Mouse (Mus musculus): ENCODE results near the gene Hist1h3f.
A peak's percentile ranks its signal among the peaks of the same experiment; 100 is the strongest.
"Not testable (repeated sequence)": the region's sequence is repeated elsewhere in the genome, so short reads cannot be mapped to it uniquely, and the experiment has no call there.

Hist1h3f gene

DNA sequence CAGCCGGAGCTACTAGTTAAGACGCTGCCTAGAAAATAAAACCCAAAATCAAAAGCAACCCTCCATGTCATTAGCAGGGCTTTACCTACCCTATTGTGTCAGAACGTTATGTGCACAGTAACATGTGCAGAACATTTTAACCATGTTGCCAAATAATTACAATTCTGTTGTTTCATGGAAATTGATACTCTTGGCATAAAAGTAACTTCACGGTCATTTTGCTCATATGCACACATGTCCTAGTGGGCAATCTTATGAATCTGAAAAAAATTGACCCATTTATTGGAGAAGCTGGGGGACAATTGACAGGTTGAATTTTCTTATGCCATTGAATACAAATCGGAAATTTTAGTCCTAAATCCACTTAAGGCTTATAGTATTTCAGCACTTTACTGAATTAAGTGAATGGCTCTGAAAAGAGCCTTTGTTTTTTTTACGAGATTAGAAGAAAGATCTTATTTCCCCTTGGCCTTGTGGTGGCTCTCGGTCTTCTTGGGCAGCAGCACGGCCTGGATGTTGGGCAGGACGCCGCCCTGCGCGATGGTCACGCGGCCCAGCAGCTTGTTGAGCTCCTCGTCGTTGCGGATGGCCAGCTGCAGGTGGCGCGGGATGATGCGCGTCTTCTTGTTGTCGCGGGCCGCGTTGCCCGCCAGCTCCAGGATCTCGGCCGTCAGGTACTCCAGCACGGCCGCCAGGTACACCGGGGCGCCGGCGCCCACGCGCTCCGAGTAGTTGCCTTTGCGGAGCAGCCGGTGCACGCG, 26.6 kb downstream of the Hist1h3f start:
- not testable (repeated sequence) for DNase-seq

GRCm38 (mm10) chr13:23571022-23571503, 27.2 kb downstream of the Hist1h3f start, which contains the start of the genes Hist1h2ae and Hist1h2bg:
Gene Hist1h2ae (minus strand): TSS chr13:23571220.
Gene Hist1h2bg (plus strand): TSS chr13:23571396.
- peak; percentile 71 to 78 for DNase-seq

GRCm38 (mm10) chr13:23571504-23572217, 27.8 kb downstream of the Hist1h3f start:
- DNase-seq = not testable (repeated sequence)

GRCm38 (mm10) chr13:23572218-23573033, 28.6 kb downstream of the Hist1h3f start:
- DNase-seq = no peak

DNA sequence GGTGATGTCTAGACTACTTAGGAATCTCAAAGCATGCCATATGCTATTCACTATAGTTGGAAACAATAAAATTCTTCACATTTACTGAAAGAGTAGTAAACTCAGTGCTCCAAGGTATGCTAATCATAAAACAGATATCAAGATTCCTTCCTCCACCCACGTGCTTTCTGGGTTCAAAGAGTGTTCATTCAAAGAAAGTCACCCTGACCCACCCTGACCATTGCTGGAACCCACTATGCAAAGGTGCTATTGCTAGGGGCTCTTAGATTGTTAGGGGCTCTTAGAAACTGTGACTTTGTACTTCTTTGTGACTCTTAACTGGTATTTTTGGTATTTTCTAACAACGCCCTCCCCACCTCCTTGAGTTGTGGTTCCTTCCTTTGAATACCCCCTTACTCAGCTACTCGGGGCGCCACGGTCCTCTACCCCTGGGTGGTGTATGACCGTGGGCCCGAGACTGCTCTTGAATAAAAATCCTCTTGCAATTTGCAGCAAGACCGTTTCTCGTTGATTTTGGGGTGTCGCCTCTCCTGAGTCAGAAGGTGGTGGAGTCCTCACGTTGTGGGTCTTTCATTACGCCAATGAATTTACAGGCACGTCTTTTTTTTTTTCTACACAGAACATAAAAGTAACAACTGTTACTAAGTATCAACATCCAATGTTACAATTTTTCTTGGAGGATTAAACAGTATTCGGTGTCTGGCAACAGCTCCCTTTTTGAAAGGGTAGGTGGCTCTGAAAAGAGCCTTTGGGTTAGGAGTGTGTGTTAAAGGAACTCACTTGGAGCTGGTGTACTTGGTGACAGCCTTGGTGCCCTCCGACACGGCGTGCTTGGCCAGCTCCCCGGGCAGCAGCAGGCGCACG, 29.4 kb downstream of the Hist1h3f start:
- DNase-seq = not testable (repeated sequence)

DNA sequence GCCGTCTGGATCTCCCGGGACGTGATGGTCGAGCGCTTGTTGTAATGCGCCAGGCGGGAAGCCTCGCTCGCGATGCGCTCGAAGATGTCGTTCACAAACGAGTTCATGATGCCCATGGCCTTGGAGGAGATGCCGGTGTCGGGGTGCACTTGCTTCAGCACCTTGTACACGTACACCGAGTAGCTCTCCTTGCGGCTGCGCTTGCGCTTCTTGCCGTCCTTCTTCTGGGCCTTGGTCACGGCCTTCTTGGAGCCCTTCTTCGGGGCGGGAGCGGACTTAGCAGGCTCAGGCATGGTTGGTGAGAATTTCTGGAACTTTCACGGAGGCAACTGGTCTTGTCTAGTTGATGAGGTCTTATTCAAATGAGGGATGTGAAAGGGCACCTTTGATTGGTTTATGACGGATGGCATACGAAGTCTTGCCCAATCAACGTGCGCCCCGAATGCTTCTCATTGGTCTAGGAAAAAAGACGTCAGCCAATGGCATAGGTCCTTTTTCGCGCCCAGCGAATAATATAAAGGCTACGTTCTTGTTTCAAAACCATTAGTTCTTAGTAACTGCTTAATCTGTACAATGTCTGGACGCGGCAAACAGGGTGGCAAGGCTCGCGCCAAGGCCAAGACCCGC, 30.2 kb downstream of the Hist1h3f start, which contains the start of the genes Hist1h2bf and Hist1h2ad:
Hist1h2bf (minus strand) TSS at position 299 of the 627 bp plus-strand sequence.
Hist1h2ad (plus strand) TSS at position 484 of the 627 bp plus-strand sequence.
- peak; percentile 92 to 93 for DNase-seq

- DNase-seq = not testable (repeated sequence)
These were observed 30.8 kb downstream of the Hist1h3f start for GRCm38 (mm10) chr13:23574546-23575170.

- peak; percentile 61 to 71 for DNase-seq
These were observed 31.5 kb downstream of the Hist1h3f start, which contains the start of gene Hist1h3d for GRCm38 (mm10) chr13:23575271-23575851. Gene Hist1h3d (plus strand): TSS chr13:23575763.

DNA sequence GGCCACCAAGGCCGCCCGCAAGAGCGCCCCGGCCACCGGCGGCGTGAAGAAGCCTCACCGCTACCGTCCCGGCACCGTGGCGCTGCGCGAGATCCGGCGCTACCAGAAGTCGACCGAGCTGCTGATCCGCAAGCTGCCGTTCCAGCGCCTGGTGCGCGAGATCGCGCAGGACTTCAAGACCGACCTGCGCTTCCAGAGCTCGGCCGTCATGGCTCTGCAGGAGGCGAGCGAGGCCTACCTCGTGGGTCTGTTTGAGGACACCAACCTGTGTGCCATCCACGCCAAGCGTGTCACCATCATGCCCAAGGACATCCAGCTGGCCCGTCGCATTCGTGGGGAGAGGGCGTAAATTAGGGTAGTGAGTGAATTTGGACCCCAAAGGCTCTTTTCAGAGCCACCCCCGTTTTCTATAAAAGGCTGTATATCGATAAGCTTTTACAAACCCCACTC, 32.0 kb downstream of the Hist1h3f start:
- DNase-seq = not testable (repeated sequence)

- DNase-seq = no peak
These were observed 32.6 kb downstream of the Hist1h3f start for GRCm38 (mm10) chr13:23576351-23576881.

GRCm38 (mm10) chr13:23576906-23577639, 33.2 kb downstream of the Hist1h3f start:
- no peak for DNase-seq

- no peak for DNase-seq
These were observed 34.0 kb downstream of the Hist1h3f start for GRCm38 (mm10) chr13:23577835-23578234.

- peak; percentile 98 to 99 for DNase-seq
These were observed 37.8 kb downstream of the Hist1h3f start, which contains the start of gene Hist1h4d for GRCm38 (mm10) chr13:23581408-23582218. Gene Hist1h4d (plus strand): TSS chr13:23581598.

- DNase-seq = no peak
These were observed 38.6 kb downstream of the Hist1h3f start for GRCm38 (mm10) chr13:23582219-23583056.

DNA sequence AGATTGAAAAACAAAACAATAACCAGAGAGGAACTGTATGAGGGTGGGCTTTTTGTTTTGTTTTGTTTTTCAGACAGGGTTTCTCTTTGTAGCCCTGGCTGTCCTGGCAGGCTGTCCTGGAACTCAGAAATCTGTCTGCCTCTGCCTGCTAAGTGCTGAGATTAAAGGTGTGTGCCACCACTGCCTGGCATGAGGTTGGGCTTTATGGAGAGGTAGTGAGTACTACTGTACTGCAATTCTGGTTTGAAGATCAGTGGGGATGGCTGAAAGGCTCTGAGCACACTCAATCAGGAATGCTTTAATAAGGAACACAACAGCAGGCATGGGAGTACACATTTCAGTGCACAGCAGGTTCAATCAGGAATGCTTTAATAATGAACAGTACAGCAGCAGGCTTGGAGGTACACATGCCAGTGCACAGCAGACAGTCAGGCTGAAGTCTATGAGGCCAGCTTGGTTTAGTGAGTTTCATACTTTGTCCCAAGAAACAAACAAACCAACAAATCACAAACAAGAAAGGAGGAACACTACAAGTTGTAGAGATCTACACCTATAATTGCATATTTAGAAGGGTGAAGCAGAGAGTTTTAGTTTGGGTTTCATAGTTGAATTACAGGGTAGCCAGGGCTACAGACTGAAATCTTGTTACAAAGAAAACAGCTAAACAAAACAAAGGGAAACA, 39.7 kb downstream of the Hist1h3f start:
- no peak for DNase-seq

GRCm38 (mm10) chr13:23584331-23584730, 40.5 kb downstream of the Hist1h3f start:
- no peak for DNase-seq

Measured in cerebellum, postnatal 10 days (tissue).